Mouse (Mus musculus) lung, adult 2 months (tissue): ENCODE results near the gene Gm8232. TPM values are rescaled to one million over a fixed set of nuclear protein-coding genes. Genes with fewer than 3 reads are reported as not detected.
"Not testable (repeated sequence)": the region's sequence is repeated elsewhere in the genome, so short reads cannot be mapped to it uniquely, and the experiment has no call there.

Source experiments
- DNase-seq: peaks from one replicate; pipeline ENCODE4 v3.0.0; 2022
- H3K4me1 ChIP-seq: fragments of 200-500 bp; 2 replicates; pipeline ENCODE4 v1.6.1; 2011; ENCODE audit warnings: low read length; ENCODE audit not compliant: control insufficient read depth, insufficient read depth
- H3K4me3 ChIP-seq: fragments of 200-500 bp; replicated peaks from 2 replicates; pipeline ENCODE3; 2011; ENCODE audit warnings: low read depth, mild to moderate bottlenecking, control low read depth, low read length; ENCODE audit errors: extremely low read depth
- WGBS: fragments of 180-500 bp; shearing (Covaris S2); methylation state at CpG from one replicate; pipeline ENCODE4 v1.1.7; 2018; 5-methylcytosine and 5-hydroxymethylcytosine counted together
- polyA plus RNA-seq: library from polyadenylated mRNA; depleted of rRNA; stranded (reverse); fragments of >200 nt; gene quantifications from 2 replicates; pipeline ENCODE4 v1.2.3, GENCODE M21; 2012; rRNA removed

The Gm8232 gene
- not detected in 2 replicates for polyA plus RNA-seq

DNA sequence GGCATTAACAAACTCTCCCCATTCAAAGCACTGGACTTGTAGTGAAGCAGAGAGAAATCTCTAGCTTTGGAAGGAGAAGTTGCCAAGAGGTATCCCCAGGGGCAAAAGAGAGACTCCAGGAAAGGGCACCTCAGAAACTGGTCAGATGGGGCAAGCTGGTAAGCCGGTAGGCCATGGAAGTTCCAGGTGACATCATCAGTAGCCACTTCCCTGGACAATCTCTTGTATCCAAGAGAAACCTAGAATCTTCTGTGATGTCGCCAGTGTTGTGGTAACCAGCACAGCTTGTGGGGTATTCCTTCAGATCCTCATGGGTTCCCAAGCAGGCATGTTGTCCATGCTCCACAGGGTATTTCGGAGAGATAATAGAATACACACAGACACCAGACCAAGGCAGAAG is at the start of gene Gm8232:
Gm8232 (plus strand) TSS at position 301 of the 400 bp plus-strand sequence.
- not testable (repeated sequence) for DNase-seq, H3K4me3 ChIP-seq, H3K4me1 ChIP-seq
- WGBS = 88% methylated on average over 3 of the region's 3 CpGs

GRCm38 (mm10) chr14:44384233-44384632 is 49.2 kb upstream of the Gm8232 start:
- 65% methylated on average over 4 of the region's 4 CpGs for WGBS
- DNase-seq, H3K4me3 ChIP-seq, H3K4me1 ChIP-seq: not testable (repeated sequence)

DNA sequence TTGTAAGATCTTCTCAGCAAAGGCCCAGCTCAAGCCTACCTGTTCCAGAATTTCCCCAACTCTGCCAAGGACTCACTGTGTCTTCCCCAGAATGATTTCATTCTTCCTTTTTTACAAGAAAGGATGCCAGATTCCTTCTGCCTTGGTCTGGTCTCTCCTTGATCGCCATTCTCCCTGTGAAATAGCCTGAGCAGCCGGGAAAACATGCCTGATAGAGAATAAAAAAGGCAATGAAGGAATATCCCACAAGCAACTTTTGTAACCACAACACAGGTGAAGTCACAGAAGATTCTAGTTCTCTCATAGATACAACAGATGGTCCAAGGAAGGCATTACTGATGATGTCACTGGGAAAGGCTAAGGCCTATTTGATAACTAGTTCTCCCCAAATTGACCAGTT is 22.8 kb upstream of the Gm8232 start, which contains the start of gene Gm3371:
Gm3371 (minus strand) TSS at position 101 of the 400 bp plus-strand sequence.
- DNase-seq, H3K4me3 ChIP-seq, H3K4me1 ChIP-seq: not testable (repeated sequence)
- WGBS = no CpG with 5 or more reads among the region's 2 CpGs

Other genes with a start within 250 kb of the Gm8232 start
- gene Gm8212, start 236.0 kb upstream of the Gm8232 start, polyA plus RNA-seq = not detected in 2 replicates
- not detected in 2 replicates for gene 4930503E14Rik, start 220.4 kb upstream of the Gm8232 start, polyA plus RNA-seq
- gene Gm8220, start 148.1 kb upstream of the Gm8232 start, polyA plus RNA-seq = not detected in 2 replicates
- not detected in 2 replicates for gene Gm5930, start 95.1 kb upstream of the Gm8232 start, polyA plus RNA-seq
- gene Gm8229, start 68.3 kb upstream of the Gm8232 start, polyA plus RNA-seq = not detected in 2 replicates
- gene Gm3371, start 22.9 kb upstream of the Gm8232 start, polyA plus RNA-seq = not detected in 2 replicates
- gene BC061237, start 58.8 kb downstream of the Gm8232 start, polyA plus RNA-seq = not detected in 2 replicates
- not detected in 2 replicates for gene Gm17093, start 84.6 kb downstream of the Gm8232 start, polyA plus RNA-seq
- gene Gm8247, start 149.5 kb downstream of the Gm8232 start, polyA plus RNA-seq = not detected in 2 replicates
- gene Gm5624, start 194.3 kb downstream of the Gm8232 start, polyA plus RNA-seq = not detected in 2 replicates